Mouse (Mus musculus): ENCODE measurements at regions not wholly inside any gene's neighbourhood (a gene's known extent, or its start where the extent isn't known, plus 50 kb on each side); places are given as distances from the start of the nearest gene placed in this dataset.

DNA sequence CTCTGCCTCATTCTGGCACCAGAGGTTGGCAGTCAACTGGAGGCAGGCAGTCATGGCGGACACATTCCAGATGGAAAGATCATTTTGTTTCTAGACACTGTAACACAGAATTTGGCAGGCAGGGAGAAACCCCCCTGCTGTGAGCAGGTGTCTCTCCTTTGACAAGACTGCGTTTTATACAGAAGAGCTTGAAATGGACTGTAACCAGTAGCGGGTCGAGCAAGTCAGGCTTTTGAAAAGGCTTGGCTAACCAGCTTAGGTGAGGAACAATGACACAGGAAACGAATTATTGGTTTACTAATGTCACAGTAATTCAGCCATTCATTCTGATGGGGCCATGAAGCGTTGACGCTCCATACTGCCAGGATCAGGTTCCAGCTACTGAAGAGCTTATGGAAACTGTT lies 275.3 kb upstream of the Slc24a5 start:
- DNase-seq, result peak; percentile 76 to 85

DNA sequence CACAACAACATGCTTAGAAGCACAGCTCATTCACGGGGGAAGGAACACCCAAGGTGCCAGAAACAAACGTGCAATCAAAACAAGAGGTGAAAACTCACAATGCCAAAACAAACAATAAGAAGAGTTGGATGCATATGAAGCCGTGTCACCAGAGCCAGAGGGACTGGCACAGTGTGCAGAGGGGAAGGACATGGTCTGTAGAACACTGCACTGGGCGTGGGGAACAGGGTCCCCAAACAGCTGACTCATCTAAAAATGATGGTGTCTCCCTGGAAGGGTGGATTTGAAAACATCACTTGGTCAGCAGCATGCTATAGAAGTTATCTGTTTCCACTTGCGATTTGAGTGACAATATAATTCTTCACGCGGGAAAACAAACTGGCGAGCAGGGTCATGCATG lies 256.2 kb upstream of the Slc24a5 start:
- DNase-seq, result no peak

DNA sequence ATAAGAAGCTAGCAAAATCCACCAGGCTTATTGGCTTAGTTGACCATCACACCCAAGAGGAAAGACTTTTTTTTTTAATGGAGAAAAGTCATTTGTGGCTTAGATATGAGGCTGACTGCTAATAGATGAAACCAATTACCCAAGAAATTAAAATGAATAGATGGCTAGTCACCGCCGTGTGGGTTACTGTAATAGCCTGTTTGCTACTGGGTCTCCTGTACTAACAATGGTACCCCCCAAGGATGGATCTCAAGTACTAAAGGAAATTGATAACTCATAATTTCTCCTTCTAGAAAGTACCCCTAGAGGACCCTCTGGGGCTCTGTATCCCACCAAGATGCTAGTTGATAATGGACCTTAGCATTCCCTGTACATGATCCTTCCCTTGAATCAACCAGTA lies 251.1 kb upstream of the Slc24a5 start:
- DNase-seq, result no peak

GRCm38 (mm10) chr2:124819846-124820245 lies 248.1 kb upstream of the Slc24a5 start:
- DNase-seq, result no peak

DNA sequence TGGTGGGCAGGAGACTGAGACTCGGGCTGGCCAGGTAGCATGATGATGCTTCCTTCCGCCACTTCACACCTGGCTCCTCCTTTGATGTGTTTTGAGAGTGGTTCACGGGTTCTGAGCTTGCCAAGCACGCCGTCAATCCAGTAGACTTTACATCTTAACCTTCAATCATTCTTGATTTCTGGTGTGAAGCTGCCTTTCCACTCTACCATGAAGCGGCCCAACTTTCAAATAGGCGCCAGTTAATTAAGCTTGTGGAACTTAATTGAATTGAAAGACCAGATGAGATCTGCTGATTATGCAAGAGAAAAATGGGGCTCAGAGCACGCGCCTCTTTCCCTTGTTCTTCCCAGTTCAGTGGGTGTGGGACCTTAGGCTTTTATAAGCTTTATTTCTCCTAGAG lies 247.1 kb upstream of the Slc24a5 start:
- no peak for DNase-seq

- peak in 1 of 2 experiments; percentile 17 for DNase-seq
Observed at GRCm38 (mm10) chr2:124821366-124821765, 246.6 kb upstream of the Slc24a5 start.

- DNase-seq, result no peak
Observed at GRCm38 (mm10) chr2:124848812-124849211, 219.1 kb upstream of the Slc24a5 start.

DNA sequence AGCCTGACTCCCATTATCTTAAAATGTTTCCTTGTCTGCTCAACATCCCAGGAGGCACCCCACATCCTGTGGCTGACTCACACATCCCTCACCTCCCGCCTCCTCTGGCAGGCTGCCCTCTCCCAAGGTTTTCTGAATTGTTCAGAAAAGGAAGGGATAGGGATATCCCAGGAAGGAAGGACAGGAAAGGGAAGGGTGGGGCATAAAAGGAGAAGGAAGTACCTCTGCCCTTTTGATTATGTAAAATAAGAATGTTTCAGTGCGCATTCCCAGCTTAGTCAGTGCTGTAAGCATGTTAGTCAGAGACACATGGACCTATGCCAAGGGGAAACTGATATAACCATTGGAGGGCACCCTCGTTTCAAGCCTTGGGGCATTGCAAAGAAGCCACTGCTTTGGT lies 209.4 kb upstream of the Slc24a5 start:
- peak; percentile 16 to 46 for DNase-seq

GRCm38 (mm10) chr2:124888209-124888608 lies 179.7 kb upstream of the Slc24a5 start:
- no peak for DNase-seq

GRCm38 (mm10) chr2:124895002-124895401 lies 172.9 kb upstream of the Slc24a5 start:
- no peak for DNase-seq

- DNase-seq, result no peak
Observed at GRCm38 (mm10) chr2:124903556-124903955, 164.4 kb upstream of the Slc24a5 start.

DNA sequence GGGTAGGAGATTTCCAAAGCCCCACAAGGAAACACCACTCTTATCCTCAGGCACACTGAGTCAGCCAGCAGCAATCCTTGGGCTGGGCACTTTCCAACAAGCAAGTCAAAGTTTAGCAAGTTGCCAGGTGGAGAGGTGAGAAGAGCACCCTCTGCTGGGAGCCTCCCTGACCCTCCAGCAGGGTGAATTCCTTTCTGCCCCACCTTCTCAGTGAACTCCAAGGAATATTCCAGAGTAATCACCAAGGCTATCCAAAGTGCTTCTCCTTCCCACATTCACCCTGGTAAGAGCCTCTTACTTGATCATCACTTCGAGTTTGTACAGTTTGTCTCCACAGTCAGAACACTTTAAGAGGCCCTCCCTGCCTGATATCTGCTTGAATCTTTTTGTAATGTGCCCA lies 162.8 kb upstream of the Slc24a5 start:
- peak in 1 of 2 experiments; percentile 14 for DNase-seq

- DNase-seq, result peak in 1 of 2 experiments; percentile 21
Observed at GRCm38 (mm10) chr2:124918986-124919761, 148.8 kb upstream of the Slc24a5 start.

GRCm38 (mm10) chr2:124919762-124920255 lies 148.1 kb upstream of the Slc24a5 start:
- DNase-seq, result no peak

GRCm38 (mm10) chr2:124920265-124920664 lies 147.7 kb upstream of the Slc24a5 start:
- DNase-seq, result no peak

GRCm38 (mm10) chr2:124927882-124928758 lies 139.8 kb upstream of the Slc24a5 start:
- peak; percentile 54 to 78 for DNase-seq

DNA sequence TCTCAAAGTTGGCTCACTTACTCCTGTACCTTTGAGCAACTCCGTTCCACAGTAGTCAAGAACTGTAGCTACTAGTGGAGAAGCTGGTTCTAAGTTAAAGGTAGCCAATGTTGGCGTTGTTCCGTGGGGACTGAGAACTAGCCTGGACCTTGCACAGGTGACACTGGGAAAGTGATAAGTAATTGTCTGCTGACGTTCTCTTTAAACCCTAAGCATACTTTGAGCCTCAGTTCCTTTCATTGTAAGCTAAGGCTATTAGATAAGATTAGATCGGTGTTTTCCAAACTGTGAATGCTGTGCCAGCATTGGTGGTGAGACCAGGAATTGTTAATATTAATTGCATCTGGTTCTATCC lies 139.2 kb upstream of the Slc24a5 start:
- no peak for DNase-seq

GRCm38 (mm10) chr2:124930719-124931118 lies 137.2 kb upstream of the Slc24a5 start:
- DNase-seq, result no peak

GRCm38 (mm10) chr2:124932566-124932965 lies 135.4 kb upstream of the Slc24a5 start:
- peak; percentile 60 to 67 for DNase-seq

DNA sequence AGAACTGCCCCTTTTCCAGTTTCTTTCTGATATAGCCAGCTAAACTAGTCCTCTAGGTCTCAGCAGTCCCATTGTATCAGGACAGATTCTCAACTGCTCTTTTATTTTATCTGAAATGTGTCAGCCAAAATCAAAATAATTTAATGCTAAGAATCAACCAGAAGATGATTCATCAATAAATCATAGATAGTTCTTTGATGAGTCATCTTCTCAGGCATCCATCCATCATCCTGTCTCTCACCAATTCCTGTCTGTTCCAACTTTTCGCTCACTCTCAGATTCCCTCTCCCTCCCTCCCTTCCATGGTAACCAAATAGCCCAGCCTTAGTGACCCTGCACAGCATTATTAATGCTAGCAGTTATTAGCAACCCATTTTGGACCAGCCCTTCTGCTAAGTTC lies 134.0 kb upstream of the Slc24a5 start:
- no peak for DNase-seq

GRCm38 (mm10) chr2:124948263-124948781 lies 119.6 kb upstream of the Slc24a5 start:
- DNase-seq, result no peak

DNA sequence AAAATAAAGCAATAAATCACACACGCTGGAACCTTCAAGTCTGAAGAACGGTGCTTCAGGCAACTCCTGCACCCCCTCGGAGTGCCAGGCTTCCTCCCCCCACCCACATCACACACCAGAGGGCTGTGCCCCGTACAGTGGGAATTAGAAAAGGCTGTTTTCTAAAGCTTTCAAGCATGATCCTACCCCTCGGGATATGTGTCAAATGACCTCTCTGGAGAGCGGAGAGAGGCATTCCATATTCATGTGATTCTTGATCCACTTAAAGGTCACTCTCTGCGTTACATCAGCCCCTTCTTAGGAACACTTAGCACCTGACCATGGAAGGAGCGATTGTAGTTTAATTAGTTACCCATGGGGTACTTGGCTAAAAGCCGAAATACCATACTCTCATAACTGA lies 119.1 kb upstream of the Slc24a5 start:
- no peak for DNase-seq

DNA sequence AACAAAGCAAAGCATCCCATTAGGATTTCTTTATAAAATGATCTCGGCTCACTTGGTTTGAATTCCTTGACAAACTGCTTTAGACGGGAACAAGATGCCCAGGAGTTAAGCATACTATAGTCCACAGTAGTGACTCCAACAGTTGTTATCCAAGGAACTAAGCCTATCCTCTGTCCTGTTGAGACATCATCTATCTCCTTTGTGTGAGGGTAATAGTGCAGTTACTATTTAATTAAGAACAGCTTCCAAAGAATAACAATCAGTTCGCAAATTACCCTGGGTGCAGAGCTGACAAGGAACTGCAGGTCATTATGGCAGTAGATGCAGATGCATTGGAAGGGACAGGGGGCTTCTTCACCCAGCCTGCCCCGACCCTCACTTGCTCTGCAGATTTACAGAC lies 115.7 kb upstream of the Slc24a5 start:
- DNase-seq, result no peak

DNA sequence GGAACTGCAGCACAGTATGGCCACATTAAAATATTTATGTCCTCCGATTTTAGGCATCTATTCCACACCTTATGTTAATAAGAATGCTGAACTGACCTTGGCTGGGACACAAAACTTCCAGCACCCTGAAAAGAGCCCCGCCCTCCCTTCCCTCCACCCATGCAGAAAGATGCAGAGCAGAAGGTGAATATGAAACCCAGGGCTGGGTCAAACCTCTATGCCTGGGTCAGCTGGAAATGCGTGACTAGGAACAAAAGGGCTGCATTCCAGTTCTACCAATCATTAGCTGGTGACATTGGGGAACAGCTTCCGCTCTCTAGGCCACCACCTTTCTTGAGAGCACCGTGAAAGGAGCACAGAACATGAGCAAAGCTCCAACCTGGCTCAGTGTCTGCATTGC lies 114.9 kb upstream of the Slc24a5 start:
- no peak for DNase-seq

Measured in cerebellum, postnatal 25 days (tissue).